Mouse (Mus musculus): ENCODE results near the gene Rere.

DNA sequence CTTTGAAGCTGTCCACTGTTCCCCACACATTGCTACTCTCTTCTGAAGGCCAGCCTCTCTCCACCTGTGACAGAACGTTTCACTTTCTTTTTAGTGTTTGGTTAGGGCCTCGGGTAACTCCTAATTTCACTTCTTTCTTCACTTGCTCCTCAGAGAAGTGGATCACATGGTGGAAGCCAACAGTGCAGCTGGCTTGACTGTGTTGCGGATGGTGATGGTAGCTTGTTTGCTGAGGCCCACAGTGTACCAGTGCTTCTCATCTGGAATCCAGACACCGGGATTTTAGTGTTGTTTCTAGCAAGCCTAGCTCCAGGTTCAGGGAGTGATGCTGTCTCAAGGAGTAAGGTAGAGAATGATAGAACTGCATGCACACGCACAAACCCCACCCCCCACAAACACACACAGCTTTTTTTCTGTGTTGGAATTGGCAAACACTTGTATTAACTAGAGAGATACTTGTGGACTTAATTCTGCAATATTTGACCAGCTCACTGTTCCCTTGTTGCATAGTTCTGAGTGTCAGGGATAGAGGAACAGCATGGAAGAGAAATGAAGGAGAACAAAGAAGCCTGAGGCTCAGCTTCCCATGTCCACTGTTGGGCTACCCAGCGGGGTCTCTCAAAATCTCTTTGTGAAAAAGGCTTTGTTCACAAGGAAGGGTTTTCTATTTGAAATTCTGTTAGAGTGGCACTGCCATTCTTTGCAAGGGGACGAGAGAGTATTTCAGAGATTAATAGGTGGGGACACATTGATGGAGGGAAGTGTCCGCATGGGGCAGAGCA lies 144.8 kb downstream of the Rere start:
- TF ChIP-seq CTCF (conservative IDR thresholded peaks at IDR 0.05; ENCODE audit: insufficient read depth, insufficient read length, low read depth, low read length) (no peak), POLR2A (IDR thresholded peaks at IDR 0.05; ENCODE audit: low read depth, low read length) (no peak)
